Mouse (Mus musculus): ENCODE data around the gene Eif4a1. TPM values are rescaled to one million over a fixed set of nuclear protein-coding genes. Genes with fewer than 3 reads are reported as not detected.
A peak's percentile ranks its signal among the peaks of the same experiment; 100 is the strongest.
"Not testable (repeated sequence)": the region's sequence is repeated elsewhere in the genome, so short reads cannot be mapped to it uniquely, and the experiment has no call there.

Eif4a1 gene
- polyA plus RNA-seq, 1 experiment from 2014 or later, result 625 TPM

GRCm38 (mm10) chr11:69655264-69656064 lies 16.8 kb downstream of the Eif4a1 start, which contains the start of gene Sox15:
Gene Sox15, plus strand, starts transcription at chr11:69655314.
- H3K9me3 ChIP-seq, result no peaks in the 10 kb centered on the region
- H3K4me3 ChIP-seq, result 0 out of 2 replicates have a peak within 1 kb of the TSS, but pooled peaks have one; percentile 7
- H3K27ac ChIP-seq, result peak within 1 kb of the TSS; percentile 66
- H3K9ac ChIP-seq, result peak within 1 kb of the TSS; percentile 56
- H3K36me3 ChIP-seq, result peaks cover 74% of the 10 kb centered on the region
- no peaks in the 10 kb centered on the region for H3K27me3 ChIP-seq
- ATAC-seq (ENCODE audit: insufficient number of reproducible peaks, insufficient read depth, low FRiP score, low TSS enrichment, low read depth), result peak; percentile 69
- 19% methylated on average over 34 of the region's 34 CpGs for WGBS
- H3K4me2 ChIP-seq, result peak within 1 kb of the TSS; percentile 32
- H3K4me1 ChIP-seq, result peaks cover 28% of the 10 kb centered on the region

DNA sequence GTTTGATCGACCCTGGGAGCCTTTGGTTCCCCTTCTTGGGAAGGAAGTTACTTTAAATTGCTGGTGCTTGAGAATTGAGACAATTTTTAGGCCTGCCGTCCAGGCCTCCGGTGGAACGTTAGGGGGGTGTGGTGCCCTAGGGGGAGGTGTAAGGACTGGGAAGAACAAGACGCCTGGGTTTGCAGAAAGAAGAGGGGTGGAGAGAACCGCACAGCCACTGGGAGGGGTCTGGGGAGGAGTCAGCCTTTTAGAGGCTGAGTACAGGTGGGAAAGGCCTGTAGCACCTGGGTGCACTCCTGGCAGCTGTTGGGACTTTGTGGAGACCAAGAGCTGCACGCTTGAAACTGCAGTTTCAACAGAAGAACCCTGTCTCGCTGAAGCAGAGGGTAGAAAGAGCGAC lies 17.5 kb downstream of the Eif4a1 start:
- H3K27ac ChIP-seq, result peak overlapping the region; percentile 66
- WGBS, result 27% methylated on average over 9 of the region's 9 CpGs
- peak overlapping the region; percentile 32 for H3K4me2 ChIP-seq
- no peaks in the 10 kb centered on the region for H3K27me3 ChIP-seq
- ATAC-seq (ENCODE audit: insufficient number of reproducible peaks, insufficient read depth, low FRiP score, low TSS enrichment, low read depth), result no peak
- H3K4me1 ChIP-seq, result peaks cover 28% of the 10 kb centered on the region
- peaks cover 81% of the 10 kb centered on the region for H3K36me3 ChIP-seq
- no peaks in the 10 kb centered on the region for H3K9me3 ChIP-seq
- H3K9ac ChIP-seq, result no peak overlapping the region
- H3K4me3 ChIP-seq, result no peak overlapping the region

GRCm38 (mm10) chr11:69653399-69653798 lies 18.8 kb downstream of the Eif4a1 start:
- Histone ChIP-seq H3K36me3 (peaks cover 84% of the 10 kb centered on the region), H3K4me2 (no peak overlapping the region), H3K9me3 (no peaks in the 10 kb centered on the region), H3K27me3 (no peaks in the 10 kb centered on the region), H3K4me3 (no peak overlapping the region), H3K27ac (0 out of 2 replicates have a peak overlapping the region, but pooled peaks have one; percentile 29), H3K4me1 (peaks cover 28% of the 10 kb centered on the region), H3K9ac (no peak overlapping the region; the same call in 1 of the 2 replicates)
- 58% methylated on average over 5 of the region's 5 CpGs for WGBS
- no peak for ATAC-seq (ENCODE audit: insufficient number of reproducible peaks, insufficient read depth, low FRiP score, low TSS enrichment, low read depth)

DNA sequence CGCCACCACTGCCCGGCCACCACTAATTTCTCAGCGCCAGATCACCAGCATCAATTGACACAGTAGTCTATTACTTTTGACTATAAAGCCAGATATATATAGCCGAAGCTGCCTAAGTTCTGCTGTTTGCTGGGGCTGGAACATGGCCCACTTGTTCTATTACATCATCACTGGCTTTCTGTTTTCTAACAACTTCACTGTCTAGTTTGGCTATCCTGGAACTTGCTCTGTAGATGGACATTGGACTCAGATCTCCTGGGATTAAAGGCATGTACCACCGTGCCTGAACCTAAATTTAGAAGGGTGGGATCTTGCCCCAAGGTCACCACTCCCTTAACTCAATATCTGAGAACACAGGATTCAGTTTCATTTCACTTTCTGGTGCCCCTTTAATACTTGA lies 26.4 kb downstream of the Eif4a1 start:
- Histone ChIP-seq H3K4me2 (no peak overlapping the region), H3K27me3 (no peaks in the 10 kb centered on the region), H3K4me3 (no peak overlapping the region), H3K9me3 (no peaks in the 10 kb centered on the region), H3K9ac (no peak overlapping the region), H3K27ac (no peak overlapping the region), H3K4me1 (no peaks in the 10 kb centered on the region), H3K36me3 (peaks cover 97% of the 10 kb centered on the region)
- 89% methylated on average over 5 of the region's 5 CpGs for WGBS
- no peak for ATAC-seq (ENCODE audit: insufficient number of reproducible peaks, insufficient read depth, low FRiP score, low TSS enrichment, low read depth)

DNA sequence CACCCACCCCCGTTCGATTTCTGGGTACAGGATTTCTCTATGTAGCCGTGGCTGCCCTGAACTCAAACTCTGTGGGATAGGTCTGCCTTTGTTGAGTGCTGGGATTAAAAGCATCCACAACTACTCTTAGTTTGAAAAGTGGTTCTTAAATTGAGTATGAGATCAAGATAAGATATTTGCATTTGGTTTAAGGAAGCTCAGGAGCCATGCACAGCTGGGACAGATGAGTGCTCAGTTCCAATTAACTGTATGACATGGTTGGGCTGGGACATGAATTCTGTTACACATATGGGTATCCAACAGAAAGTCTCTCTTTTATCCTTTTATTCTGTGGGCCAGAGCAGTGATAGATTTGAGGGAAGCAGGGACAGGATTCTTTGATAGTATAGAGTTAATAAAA lies 36.8 kb downstream of the Eif4a1 start:
- WGBS, result 72% methylated on average over 3 of the region's 3 CpGs
- H3K4me3 ChIP-seq, result peak overlapping the region; percentile 8; the same call in 1 of the 2 replicates
- no peaks in the 10 kb centered on the region for H3K27me3 ChIP-seq
- peak overlapping the region; percentile 81 for H3K4me2 ChIP-seq
- peaks cover 26% of the 10 kb centered on the region for H3K4me1 ChIP-seq
- H3K27ac ChIP-seq, result no peak overlapping the region
- H3K9me3 ChIP-seq, result no peaks in the 10 kb centered on the region
- H3K36me3 ChIP-seq, result peaks cover 31% of the 10 kb centered on the region
- no peak for ATAC-seq (ENCODE audit: insufficient number of reproducible peaks, insufficient read depth, low FRiP score, low TSS enrichment, low read depth)
- 0 out of 2 replicates have a peak overlapping the region, but pooled peaks have one; percentile 38 for H3K9ac ChIP-seq

- H3K4me2 ChIP-seq, result peak overlapping the region; percentile 81
- H3K27me3 ChIP-seq, result no peaks in the 10 kb centered on the region
- ATAC-seq (ENCODE audit: insufficient number of reproducible peaks, insufficient read depth, low FRiP score, low TSS enrichment, low read depth), result peak; percentile 53
- under 1% methylated on average over 37 of the region's 50 CpGs for WGBS
- H3K36me3 ChIP-seq, result peaks cover 14% of the 10 kb centered on the region
- peak overlapping the region; percentile 79 for H3K4me3 ChIP-seq
- peaks cover 26% of the 10 kb centered on the region for H3K4me1 ChIP-seq
- H3K9ac ChIP-seq, result peak overlapping the region; percentile 92
- H3K9me3 ChIP-seq, result no peaks in the 10 kb centered on the region
- peak overlapping the region; percentile 97 for H3K27ac ChIP-seq
Measured at GRCm38 (mm10) chr11:69633128-69633866, 38.9 kb downstream of the Eif4a1 start.

DNA sequence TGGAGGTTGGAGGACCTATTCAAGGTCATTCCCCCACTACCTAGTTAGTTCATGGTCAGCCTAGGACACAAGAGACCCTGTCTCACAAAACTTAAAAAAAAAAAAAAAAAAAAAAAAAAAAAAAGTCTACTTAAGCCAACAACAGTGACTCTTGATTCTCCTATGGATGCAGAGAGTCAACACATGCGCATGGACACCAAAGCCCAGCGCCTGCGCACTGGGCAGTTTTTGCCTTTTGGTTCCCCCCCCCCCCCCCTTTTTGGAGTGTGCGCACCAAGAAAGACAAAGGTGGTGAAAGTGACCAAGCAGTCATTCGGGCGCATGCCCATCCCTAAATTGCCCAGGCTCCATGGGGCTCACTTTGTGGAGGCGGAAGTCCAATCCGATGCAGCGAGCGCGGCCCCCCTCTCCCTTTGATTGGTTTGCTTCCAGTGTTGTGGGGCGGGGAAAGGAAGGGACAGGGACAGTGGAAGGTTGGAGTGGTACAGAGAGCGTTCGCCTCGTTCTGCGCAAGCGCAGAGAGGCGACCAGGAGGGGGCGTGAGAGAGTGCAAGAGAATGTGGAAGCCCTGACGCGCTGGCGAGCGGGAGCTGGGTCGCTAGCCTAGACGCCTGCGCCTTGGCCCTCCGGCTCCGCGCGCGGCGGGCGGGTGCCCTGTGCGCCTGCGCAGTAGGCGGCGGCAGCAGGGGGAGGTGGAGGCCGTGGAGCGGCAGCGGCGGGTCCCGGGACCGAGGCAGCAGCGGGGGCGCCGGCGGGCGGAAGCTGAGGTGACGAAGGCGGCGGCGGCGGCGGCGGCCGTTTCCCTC lies 39.7 kb downstream of the Eif4a1 start, which contains the start of gene Fxr2:
Fxr2 (plus strand) TSS at position 707 of the 806 bp plus-strand sequence.
- peak within 1 kb of the TSS; percentile 81 for H3K4me2 ChIP-seq
- ATAC-seq (ENCODE audit: insufficient number of reproducible peaks, insufficient read depth, low FRiP score, low TSS enrichment, low read depth), result peak; percentile 98
- H3K27me3 ChIP-seq, result no peaks in the 10 kb centered on the region
- peak within 1 kb of the TSS; percentile 97 for H3K27ac ChIP-seq
- no peaks in the 10 kb centered on the region for H3K9me3 ChIP-seq
- peaks cover 7% of the 10 kb centered on the region for H3K36me3 ChIP-seq
- WGBS, result under 1% methylated on average over 51 of the region's 56 CpGs
- H3K4me1 ChIP-seq, result peaks cover 26% of the 10 kb centered on the region
- peak within 1 kb of the TSS; percentile 92 for H3K9ac ChIP-seq
- H3K4me3 ChIP-seq, result peak within 1 kb of the TSS; percentile 79

DNA sequence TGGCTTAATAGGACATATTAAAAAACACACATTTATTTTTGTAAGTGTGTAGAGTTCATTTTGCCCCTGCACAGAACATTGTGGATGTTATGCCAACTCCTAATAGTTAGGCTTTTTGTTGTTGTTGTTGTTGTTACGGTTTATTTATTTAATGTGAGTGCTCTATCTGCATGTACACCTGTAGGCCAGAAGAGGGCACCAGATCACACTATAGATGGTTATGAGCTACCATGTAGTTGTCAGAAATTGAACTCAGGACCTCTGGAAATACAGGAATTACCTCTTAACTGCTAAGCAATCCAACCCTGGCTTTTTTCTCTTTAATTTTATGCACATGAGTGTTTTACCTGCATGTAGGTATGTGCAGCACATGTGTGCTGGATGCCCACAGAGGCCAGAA lies 42.4 kb downstream of the Eif4a1 start:
- H3K27me3 ChIP-seq, result no peaks in the 10 kb centered on the region
- H3K4me1 ChIP-seq, result peaks cover 12% of the 10 kb centered on the region
- H3K4me2 ChIP-seq, result no peak overlapping the region
- H3K4me3 ChIP-seq, result no peak overlapping the region
- no peaks in the 10 kb centered on the region for H3K36me3 ChIP-seq
- no peak overlapping the region for H3K27ac ChIP-seq
- ATAC-seq (ENCODE audit: insufficient number of reproducible peaks, insufficient read depth, low FRiP score, low TSS enrichment, low read depth), result no peak
- H3K9me3 ChIP-seq, result no peaks in the 10 kb centered on the region
- WGBS, result 63% methylated on average over 1 of the region's 1 CpGs
- H3K9ac ChIP-seq, result no peak overlapping the region

GRCm38 (mm10) chr11:69628286-69628685 lies 43.9 kb downstream of the Eif4a1 start:
- no peak for ATAC-seq (ENCODE audit: insufficient number of reproducible peaks, insufficient read depth, low FRiP score, low TSS enrichment, low read depth)
- Histone ChIP-seq H3K4me1 (0 out of 2 replicates have a peak, but pooled peaks cover 2% of the 10 kb centered on the region), H3K27ac (no peak overlapping the region), H3K9ac (no peak overlapping the region), H3K36me3 (no peaks in the 10 kb centered on the region), H3K4me3 (no peak overlapping the region), H3K9me3 (no peaks in the 10 kb centered on the region), H3K27me3 (no peaks in the 10 kb centered on the region), H3K4me2 (no peak overlapping the region)
- 36% methylated on average over 6 of the region's 6 CpGs for WGBS

GRCm38 (mm10) chr11:69624339-69624738 lies 47.9 kb downstream of the Eif4a1 start:
- not testable (repeated sequence) for H3K4me3 ChIP-seq; H3K27me3 ChIP-seq; H3K9me3 ChIP-seq; H3K4me1 ChIP-seq; ATAC-seq (ENCODE audit: insufficient number of reproducible peaks, insufficient read depth, low FRiP score, low TSS enrichment, low read depth); H3K9ac ChIP-seq; H3K36me3 ChIP-seq; H3K4me2 ChIP-seq; H3K27ac ChIP-seq
- 94% methylated on average over 2 of the region's 2 CpGs for WGBS

DNA sequence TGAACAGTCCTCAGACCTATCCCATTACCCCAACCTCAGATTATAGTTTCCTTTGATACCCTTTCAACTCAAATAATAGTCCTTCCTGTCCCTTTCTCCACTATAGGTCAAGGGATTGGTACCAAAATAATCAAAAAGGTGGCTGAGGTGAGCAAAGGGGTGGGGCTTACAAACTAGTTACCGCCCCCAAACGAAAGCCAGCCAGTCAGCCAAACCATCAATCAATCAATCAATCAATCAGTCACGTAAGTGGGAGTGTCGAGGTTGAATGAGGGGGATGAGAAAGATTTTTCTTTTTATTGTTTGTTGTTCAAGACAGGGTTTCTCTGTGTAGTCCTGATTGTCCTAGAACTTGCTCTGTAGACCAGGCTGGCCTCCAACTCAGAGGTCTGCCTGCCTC lies 49.2 kb downstream of the Eif4a1 start:
- Histone ChIP-seq H3K27ac (no peak overlapping the region), H3K9me3 (no peaks in the 10 kb centered on the region), H3K27me3 (no peaks in the 10 kb centered on the region), H3K4me1 (peaks cover 9% of the 10 kb centered on the region; the same call in 1 of the 2 replicates), H3K4me3 (peak overlapping the region; percentile 54), H3K9ac (peak overlapping the region; percentile 79), H3K36me3 (no peaks in the 10 kb centered on the region), H3K4me2 (peak overlapping the region; percentile 64)
- no peak for ATAC-seq (ENCODE audit: insufficient number of reproducible peaks, insufficient read depth, low FRiP score, low TSS enrichment, low read depth)
- WGBS, result 66% methylated on average over 4 of the region's 4 CpGs

Measured in embryonic facial prominence, embryonic 13.5 days (tissue).